Mouse (Mus musculus) forebrain, postnatal 0 days (tissue): Measurements from ENCODE around the gene Dhdds. TPM values are rescaled to one million over a fixed set of nuclear protein-coding genes. Genes with fewer than 3 reads are reported as not detected.
A peak's percentile ranks its signal among the peaks of the same experiment; 100 is the strongest.
"Not testable (repeated sequence)": the region's sequence is repeated elsewhere in the genome, so short reads cannot be mapped to it uniquely, and the experiment has no call there.

Experiments used
- ATAC-seq: fragments of 200-750 bp; cut with Nextera tagmentation; 2 replicates; pipeline ENCODE4 v1.8.0; 2017; ENCODE audit warnings: mild to moderate bottlenecking, moderate library complexity
- DNase-seq: peaks from one replicate; pipeline ENCODE4 v3.0.0-alpha.2; 2015
- H3K27ac ChIP-seq: fragments of 300-500 bp; sonication (generic); 2 replicates; pipeline ENCODE4 v1.5.1; 2014; ENCODE audit warnings: low read depth, mild to moderate bottlenecking, antibody characterized with exemption, low read length, moderate library complexity, mixed read lengths
- H3K27me3 ChIP-seq: fragments of 300-500 bp; sonication (generic); 2 replicates; pipeline ENCODE4 v1.6.1; 2014; ENCODE audit warnings: mild to moderate bottlenecking, low read length, mixed read lengths; ENCODE audit not compliant: insufficient read depth
- H3K36me3 ChIP-seq: fragments of 300-500 bp; sonication (generic); 2 replicates; pipeline ENCODE4 v1.6.1; 2014; ENCODE audit warnings: mild to moderate bottlenecking, moderate library complexity; ENCODE audit not compliant: insufficient read depth
- H3K4me1 ChIP-seq: fragments of 300-500 bp; sonication (generic); 2 replicates; pipeline ENCODE4 v1.6.1; 2014; ENCODE audit warnings: antibody characterized with exemption; ENCODE audit not compliant: insufficient read depth
- H3K4me2 ChIP-seq: fragments of 300-500 bp; sonication (generic); 2 replicates; pipeline ENCODE4 v1.6.1; 2014; ENCODE audit warnings: low read depth, mild to moderate bottlenecking, moderate library complexity
- H3K4me3 ChIP-seq: fragments of 300-500 bp; sonication (generic); 2 replicates; pipeline ENCODE4 v1.5.1; 2014; ENCODE audit warnings: low read depth, low read length, mixed read lengths
- H3K9ac ChIP-seq: fragments of 300-500 bp; sonication (generic); 2 replicates; pipeline ENCODE4 v1.6.1; 2014; ENCODE audit warnings: mild to moderate bottlenecking
- H3K9me3 ChIP-seq: fragments of 300-500 bp; sonication (generic); 2 replicates; pipeline ENCODE4 v1.6.1; 2016; ENCODE audit warnings: low read length
- CTCF ChIP-seq: sonication (generic); IDR thresholded peaks from 2 replicates; pipeline ENCODE4 v1.5.1; 2016; ENCODE audit warnings: antibody characterized with exemption, control low read depth, low read depth
- WGBS: fragments of 180-500 bp; shearing (Covaris S2); extraction: QIAGEN DNeasy Blood & Tissue Kit; methylation state at CpG from one replicate; pipeline ENCODE4 v1.1.7; 2014; 5-methylcytosine and 5-hydroxymethylcytosine counted together
- polyA plus RNA-seq: library from polyadenylated mRNA; unstranded; fragments of >200 nt; fragmentation: Nextera tagmentation; extraction: Ambion mirVana; gene quantifications from 2 replicates; pipeline ENCODE4 v1.2.1, GENCODE M21; 2015
- total RNA-seq: library from RNA; depleted of rRNA; stranded (reverse); fragments of >200 nt; gene quantifications from 2 replicates; pipeline ENCODE4 v1.2.3, GENCODE M21; 2014

Gene Dhdds
- total and polyA plus RNA-seq, 2 experiments from 2014 or later, result 42.0 to 43.5 TPM

DNA sequence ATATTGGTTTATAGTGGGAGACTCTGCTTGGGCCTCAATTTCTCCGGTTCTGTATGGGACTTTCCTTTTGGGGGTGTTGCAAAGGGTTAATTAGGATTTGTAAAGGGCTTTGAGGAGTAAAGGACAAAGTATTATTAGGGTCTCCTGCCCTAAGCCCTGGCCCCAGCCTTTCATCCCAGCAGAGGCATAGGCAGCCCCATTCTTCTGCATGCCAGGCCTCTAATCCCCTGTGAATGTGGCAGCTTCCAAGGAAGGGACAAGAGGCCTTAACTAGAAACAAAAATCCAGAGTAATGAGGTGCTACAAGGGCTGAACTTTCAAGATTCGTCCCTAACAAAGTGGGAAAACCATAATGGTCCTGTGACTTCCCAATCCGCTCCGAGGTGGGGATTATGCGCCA is 2.2 kb upstream of the Dhdds start:
- DNase-seq (no peak), ATAC-seq (no peak)
- Histone ChIP-seq H3K36me3 (no peaks in the 10 kb centered on the region), H3K27ac (no peak overlapping the region), H3K4me1 (no peaks in the 10 kb centered on the region), H3K9ac (no peak overlapping the region), H3K27me3 (no peaks in the 10 kb centered on the region), H3K4me3 (no peak overlapping the region), H3K4me2 (no peak overlapping the region), H3K9me3 (no peaks in the 10 kb centered on the region)
- WGBS, result 9% methylated on average over 5 of the region's 5 CpGs
- TF ChIP-seq CTCF, result no peak

DNA sequence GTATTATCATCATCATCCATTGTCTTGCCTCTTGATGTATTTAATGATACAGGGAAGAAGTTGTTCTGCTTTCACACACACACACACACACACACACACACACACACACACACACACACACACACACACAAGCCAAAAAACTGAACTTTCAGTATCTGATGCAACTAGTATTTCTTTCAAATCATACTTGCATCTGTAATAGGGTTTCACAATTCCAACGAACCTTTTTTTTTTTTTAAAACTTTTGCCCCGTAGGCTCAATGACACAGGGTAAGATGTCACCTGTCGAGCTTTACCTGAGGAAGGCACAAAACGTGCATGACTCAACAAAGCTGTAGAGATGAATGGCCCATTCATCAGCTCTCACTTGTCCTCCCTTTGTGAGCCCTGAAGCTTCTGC is 1.5 kb upstream of the Dhdds start:
- no peaks in the 10 kb centered on the region for H3K36me3 ChIP-seq
- no peak overlapping the region for H3K27ac ChIP-seq
- WGBS, result 12% methylated on average over 4 of the region's 4 CpGs
- H3K4me3 ChIP-seq, result no peak overlapping the region
- no peak for DNase-seq
- H3K9me3 ChIP-seq, result no peaks in the 10 kb centered on the region
- no peak for TF ChIP-seq CTCF
- no peak for ATAC-seq
- H3K27me3 ChIP-seq, result no peaks in the 10 kb centered on the region
- H3K9ac ChIP-seq, result no peak overlapping the region
- H3K4me1 ChIP-seq, result no peaks in the 10 kb centered on the region
- H3K4me2 ChIP-seq, result no peak overlapping the region

DNA sequence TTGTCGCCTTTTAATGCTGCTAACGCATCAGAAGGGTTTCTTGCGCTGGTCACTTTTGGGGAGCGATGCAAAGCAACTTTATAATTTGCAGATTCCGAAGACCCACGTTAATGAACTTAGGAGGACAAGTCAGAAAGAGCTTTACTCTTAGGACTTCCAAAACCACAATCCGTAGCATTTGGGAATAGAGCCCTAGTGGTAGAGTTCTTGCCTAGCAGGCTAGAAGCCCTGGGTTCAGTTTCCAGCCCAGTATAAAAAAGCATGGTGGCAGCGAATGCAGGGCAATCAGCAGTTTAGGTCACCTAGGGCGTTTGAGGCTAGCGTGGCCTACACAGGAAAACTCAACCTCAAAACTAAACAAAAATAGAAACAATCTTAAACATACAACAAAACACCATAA is 992 bp upstream of the Dhdds start:
- H3K4me3 ChIP-seq, result no peak overlapping the region
- no peak overlapping the region for H3K27ac ChIP-seq
- WGBS, result 58% methylated on average over 10 of the region's 10 CpGs
- no peaks in the 10 kb centered on the region for H3K9me3 ChIP-seq
- no peak overlapping the region for H3K4me2 ChIP-seq
- H3K27me3 ChIP-seq, result no peaks in the 10 kb centered on the region
- H3K4me1 ChIP-seq, result no peaks in the 10 kb centered on the region
- ATAC-seq, result no peak
- H3K36me3 ChIP-seq, result no peaks in the 10 kb centered on the region
- DNase-seq, result no peak
- TF ChIP-seq CTCF, result peak; percentile 33; the same call in 1 of the 2 replicates
- H3K9ac ChIP-seq, result no peak overlapping the region

DNA sequence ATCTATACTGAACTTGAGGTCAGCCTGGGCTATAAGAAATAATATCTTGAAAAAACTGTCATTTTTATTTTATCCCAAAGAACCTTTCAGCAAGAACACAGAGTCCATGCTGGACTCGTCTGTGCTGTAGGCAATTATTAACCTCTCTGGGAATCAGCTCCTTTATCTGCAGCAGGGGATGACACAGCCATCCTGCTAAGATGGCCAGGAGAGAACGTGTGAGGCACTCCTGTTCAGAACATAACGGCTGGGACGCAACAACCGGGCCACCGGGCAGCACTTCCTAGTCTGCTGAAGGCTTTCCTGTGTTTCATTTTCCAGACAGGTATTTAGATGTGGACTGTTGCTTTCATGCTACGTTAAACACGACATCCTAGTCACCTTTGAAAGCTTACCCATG is 6.0 kb downstream of the Dhdds start:
- no peak for ATAC-seq
- H3K27me3 ChIP-seq, result no peaks in the 10 kb centered on the region
- DNase-seq, result no peak
- no peak overlapping the region for H3K27ac ChIP-seq
- no peak overlapping the region for H3K4me3 ChIP-seq
- no peaks in the 10 kb centered on the region for H3K9me3 ChIP-seq
- no peak for TF ChIP-seq CTCF
- H3K9ac ChIP-seq, result no peak overlapping the region
- peaks cover 42% of the 10 kb centered on the region for H3K36me3 ChIP-seq
- no peaks in the 10 kb centered on the region for H3K4me1 ChIP-seq
- 93% methylated on average over 8 of the region's 8 CpGs for WGBS
- H3K4me2 ChIP-seq, result no peak overlapping the region

DNA sequence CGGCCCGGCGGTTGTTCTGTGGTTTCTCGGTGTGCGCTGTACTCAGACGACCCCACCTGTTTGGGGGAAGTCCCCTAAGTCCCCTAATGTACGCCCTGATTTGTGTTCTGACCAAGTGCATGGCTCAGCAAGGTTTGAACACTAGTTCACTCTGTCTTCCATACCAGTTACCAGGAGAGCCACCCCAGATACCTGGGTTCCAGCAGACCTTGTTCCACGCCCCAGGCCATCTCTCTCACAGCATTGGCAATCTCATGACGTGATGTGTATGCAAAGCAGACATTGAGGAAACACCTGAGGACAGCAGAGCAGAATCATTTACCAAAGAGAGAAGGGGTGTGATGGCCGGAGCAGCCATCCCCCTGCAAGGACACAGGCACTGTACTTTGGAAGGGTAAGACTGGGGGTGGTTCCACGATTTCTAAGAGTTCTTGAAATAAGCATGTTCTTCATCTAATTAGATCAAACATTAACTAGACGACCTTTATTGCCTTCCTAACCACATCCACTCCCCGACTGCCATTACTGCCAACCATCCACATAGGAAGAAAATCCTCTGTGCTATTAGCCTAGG is 9.5 kb downstream of the Dhdds start:
- no peak for TF ChIP-seq CTCF
- H3K36me3 ChIP-seq, result peaks cover 53% of the 10 kb centered on the region
- ATAC-seq, result no peak

DNA sequence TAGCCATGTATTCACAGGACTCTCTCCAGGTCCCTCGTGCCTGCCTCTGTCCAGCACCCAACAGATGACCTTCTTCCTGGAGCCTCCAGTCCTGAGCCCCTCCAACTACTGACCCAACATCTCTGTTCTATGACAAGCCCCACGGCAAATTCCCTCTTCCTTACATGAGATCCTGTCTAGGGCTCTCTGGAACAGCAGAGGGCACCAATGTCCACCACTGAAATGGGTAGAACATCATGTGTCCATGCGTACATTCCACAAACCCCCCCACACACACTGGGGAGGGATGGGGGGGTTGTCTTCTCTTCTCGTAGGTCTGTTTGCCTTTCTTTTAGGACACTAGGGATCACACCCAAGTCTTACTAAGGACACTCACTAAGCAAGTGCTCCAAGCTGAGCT is 10.7 kb downstream of the Dhdds start:
- peak; percentile 44 for TF ChIP-seq CTCF
- no peak overlapping the region for H3K4me3 ChIP-seq
- H3K9ac ChIP-seq, result no peak overlapping the region
- H3K36me3 ChIP-seq, result peaks cover 42% of the 10 kb centered on the region
- WGBS, result 50% methylated on average over 4 of the region's 4 CpGs
- no peaks in the 10 kb centered on the region for H3K9me3 ChIP-seq
- no peaks in the 10 kb centered on the region for H3K27me3 ChIP-seq
- H3K4me1 ChIP-seq, result no peaks in the 10 kb centered on the region
- no peak overlapping the region for H3K27ac ChIP-seq
- DNase-seq (no peak), ATAC-seq (no peak)
- H3K4me2 ChIP-seq, result no peak overlapping the region

More for the DNA sequence above, 9.5 kb downstream of the Dhdds start:
- no peak overlapping the region for H3K4me2 ChIP-seq
- no peaks in the 10 kb centered on the region for H3K27me3 ChIP-seq
- H3K4me1 ChIP-seq, result no peaks in the 10 kb centered on the region
- no peaks in the 10 kb centered on the region for H3K9me3 ChIP-seq
- no peak for DNase-seq
- H3K27ac ChIP-seq, result no peak overlapping the region
- no peak overlapping the region for H3K4me3 ChIP-seq
- 90% methylated on average over 13 of the region's 13 CpGs for WGBS
- H3K9ac ChIP-seq, result no peak overlapping the region

DNA sequence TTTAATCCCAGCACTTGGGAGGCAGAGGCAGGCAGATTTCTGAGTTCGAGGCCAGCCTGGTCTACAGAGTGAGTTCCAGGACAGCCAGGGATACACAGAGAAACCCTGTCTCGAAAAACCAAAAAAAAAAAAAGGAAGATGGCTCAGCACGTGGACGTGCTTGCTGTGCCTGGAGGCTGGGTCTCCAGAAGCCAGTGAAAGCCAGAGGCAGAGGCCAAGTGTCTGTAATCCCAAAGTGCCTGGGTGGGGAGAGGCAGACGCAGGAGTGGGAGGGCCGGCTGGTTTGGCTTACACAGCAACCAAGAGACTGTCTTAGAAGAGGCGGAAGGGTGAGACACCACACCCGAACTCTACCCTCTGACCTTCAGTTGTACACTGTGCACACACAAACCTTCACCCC is 12.4 kb downstream of the Dhdds start:
- not testable (repeated sequence) for H3K27ac ChIP-seq, H3K4me1 ChIP-seq, DNase-seq, H3K4me2 ChIP-seq, H3K4me3 ChIP-seq, H3K9ac ChIP-seq, ATAC-seq, H3K9me3 ChIP-seq, H3K27me3 ChIP-seq
- peaks cover 32% of the 10 kb centered on the region for H3K36me3 ChIP-seq
- 92% methylated on average over 8 of the region's 8 CpGs for WGBS
